Mouse (Mus musculus) bone marrow macrophage, adult 2 months (primary cell): ENCODE data around the gene Magi2. TPM values are rescaled to one million over a fixed set of nuclear protein-coding genes. Genes with fewer than 3 reads are reported as not detected.

Experiments
- H3K27ac ChIP-seq: 2 replicates; pipeline ENCODE4 v1.5.1; 2012; ENCODE audit warnings: low read depth, low read length; ENCODE audit not compliant: insufficient read depth
- H3K4me1 ChIP-seq: 2 replicates; pipeline ENCODE4 v1.6.1; 2012; ENCODE audit warnings: low read length; ENCODE audit not compliant: control insufficient read depth, insufficient read depth
- H3K4me3 ChIP-seq: 2 replicates; pipeline ENCODE4 v1.5.1; 2012; ENCODE audit warnings: mild to moderate bottlenecking, low read length, moderate library complexity; ENCODE audit not compliant: insufficient read depth
- CTCF ChIP-seq: IDR thresholded peaks from 2 replicates; pipeline ENCODE4 v1.5.1; 2012; ENCODE audit warnings: low read depth, mild to moderate bottlenecking, low read length, moderate library complexity
- POLR2A ChIP-seq: IDR thresholded peaks from 2 replicates; pipeline ENCODE4 v1.6.1; 2012; ENCODE audit warnings: mild to moderate bottlenecking, low read depth, low read length, borderline replicate concordance
- polyA plus RNA-seq: library from polyadenylated mRNA; stranded (reverse); fragments of >200 nt; gene quantifications from 2 replicates; pipeline ENCODE4 v1.2.4, GENCODE M21; 2012; ENCODE audit not compliant: missing spikeins, insufficient read depth, insufficient read length

The Magi2 gene
- polyA plus RNA-seq, 1 experiment = 0.46 TPM

DNA sequence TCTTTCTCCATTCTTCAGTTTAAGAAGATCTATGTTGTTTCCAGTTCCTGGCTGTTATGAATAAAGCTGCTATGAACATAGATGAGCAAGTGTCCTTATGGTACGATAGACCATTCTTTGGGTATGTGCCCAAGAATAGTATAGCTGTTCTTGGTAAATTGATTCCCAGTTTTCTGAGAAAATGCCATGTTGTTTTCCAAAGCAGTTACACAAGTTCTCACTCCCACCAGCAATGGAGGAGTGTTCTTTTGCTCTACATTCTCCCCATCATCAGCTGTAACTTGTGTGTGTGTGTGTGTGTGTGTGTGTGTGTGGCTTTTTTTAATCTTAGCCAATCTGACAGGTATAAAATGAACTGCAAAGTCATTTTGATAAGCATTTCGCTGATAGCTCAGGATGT, 595.7 kb downstream of the Magi2 start:
- TF ChIP-seq POLR2A = no peak
- no peak overlapping the region for H3K4me3 ChIP-seq
- no peak overlapping the region for H3K27ac ChIP-seq
- H3K4me1 ChIP-seq = no peaks in the 10 kb centered on the region

GRCm38 (mm10) chr5:19825943-19826342, 599.1 kb downstream of the Magi2 start:
- Histone ChIP-seq H3K4me1 (no peaks in the 10 kb centered on the region), H3K4me3 (no peak overlapping the region), H3K27ac (no peak overlapping the region)
- TF ChIP-seq POLR2A = no peak
- TF ChIP-seq CTCF = no peak

- TF ChIP-seq POLR2A = no peak
- no peak for TF ChIP-seq CTCF
- Histone ChIP-seq H3K4me3 (no peak overlapping the region), H3K27ac (no peak overlapping the region), H3K4me1 (no peaks in the 10 kb centered on the region)
Observed at GRCm38 (mm10) chr5:19829341-19829740, 602.5 kb downstream of the Magi2 start.

DNA sequence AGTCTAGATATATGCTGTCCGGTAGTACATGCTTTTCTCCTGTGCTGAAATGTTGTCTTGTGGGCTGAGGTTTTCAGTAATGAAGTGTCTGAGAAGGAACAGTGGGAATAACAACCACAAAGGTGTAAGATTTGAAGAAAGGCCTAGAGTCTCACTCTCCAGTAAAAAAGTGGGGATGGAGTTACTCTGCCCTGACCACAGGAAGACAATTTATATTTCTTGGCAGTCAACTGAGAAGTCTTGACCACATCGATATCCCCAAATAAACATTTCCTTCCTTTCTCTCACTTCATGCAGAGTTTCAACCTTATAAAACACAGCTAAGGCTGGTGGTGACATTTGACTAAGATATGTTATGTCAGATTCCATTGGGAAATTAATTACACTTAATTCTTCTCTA, 636.0 kb downstream of the Magi2 start:
- TF ChIP-seq CTCF = no peak
- no peak for TF ChIP-seq POLR2A
- H3K27ac ChIP-seq = no peak overlapping the region
- peaks cover 16% of the 10 kb centered on the region for H3K4me1 ChIP-seq
- H3K4me3 ChIP-seq = no peak overlapping the region

DNA sequence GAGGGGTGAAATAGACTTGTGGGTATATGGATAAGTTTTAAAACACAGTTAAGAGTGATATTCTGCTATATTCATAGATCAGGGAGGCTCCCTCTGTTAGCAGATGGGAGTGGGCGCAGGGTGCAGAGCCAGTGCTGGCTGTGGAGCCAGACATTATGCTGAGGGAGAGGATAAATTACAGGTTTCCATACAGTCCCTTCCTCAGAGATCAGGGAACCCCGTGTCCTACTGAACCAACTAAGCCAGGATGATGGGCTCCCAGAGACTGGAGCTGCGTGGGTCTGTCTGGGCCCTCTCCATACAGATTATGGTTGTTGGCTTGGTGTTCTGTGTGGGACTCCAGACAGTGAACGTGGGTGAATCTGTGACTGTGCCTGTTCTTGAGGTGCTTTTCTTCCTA, 643.6 kb downstream of the Magi2 start:
- H3K4me3 ChIP-seq = no peak overlapping the region
- peak overlapping the region; percentile 19; the same call in 1 of the 2 replicates for H3K27ac ChIP-seq
- TF ChIP-seq POLR2A = no peak
- TF ChIP-seq CTCF = no peak
- H3K4me1 ChIP-seq = peaks cover 32% of the 10 kb centered on the region

GRCm38 (mm10) chr5:19891693-19892092, 664.9 kb downstream of the Magi2 start:
- H3K4me3 ChIP-seq = no peak overlapping the region
- TF ChIP-seq CTCF (no peak), POLR2A (no peak)
- H3K4me1 ChIP-seq = peaks cover 35% of the 10 kb centered on the region
- H3K27ac ChIP-seq = peak overlapping the region; percentile 77

DNA sequence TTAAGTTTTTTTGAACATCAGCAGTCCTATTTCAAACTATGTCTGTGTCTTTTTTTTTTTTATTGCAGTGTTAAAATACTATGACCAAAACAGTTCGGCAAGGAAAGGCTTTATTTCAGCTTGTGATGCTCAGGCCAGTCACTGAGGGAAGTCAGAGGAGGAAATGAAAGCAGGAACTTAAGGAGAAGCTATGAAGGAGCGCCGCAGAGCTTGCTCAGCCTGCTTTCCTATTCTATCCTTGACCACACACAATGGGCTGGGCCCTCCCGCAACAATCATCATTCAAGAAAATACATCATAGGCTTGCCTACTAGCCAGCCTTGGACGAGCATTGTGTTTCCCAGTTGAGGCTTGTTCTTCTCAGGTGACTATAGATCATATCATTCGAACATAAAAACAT, 669.1 kb downstream of the Magi2 start:
- peaks cover 23% of the 10 kb centered on the region for H3K4me1 ChIP-seq
- no peak overlapping the region for H3K4me3 ChIP-seq
- peak overlapping the region; percentile 81 for H3K27ac ChIP-seq
- TF ChIP-seq POLR2A (no peak), CTCF (no peak)

DNA sequence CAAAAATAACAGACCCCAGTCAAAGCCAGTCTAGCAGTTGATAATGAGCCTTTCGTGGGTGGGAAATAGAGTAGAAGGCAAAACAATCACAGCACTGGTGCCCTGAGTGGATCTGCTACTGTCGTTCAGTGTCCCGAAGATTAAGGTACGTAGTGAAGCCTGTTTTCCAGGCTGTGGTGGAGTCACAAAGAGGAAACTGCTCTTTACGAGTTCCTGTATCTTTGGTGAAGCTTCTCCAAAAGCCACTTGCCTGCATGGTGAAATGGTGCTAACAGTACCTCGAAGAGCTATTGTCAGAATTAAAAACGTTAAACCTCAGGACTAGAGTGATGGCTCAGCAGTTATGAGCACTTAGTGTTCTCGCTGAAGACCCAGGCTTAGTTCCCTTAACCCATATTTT, 674.8 kb downstream of the Magi2 start:
- H3K27ac ChIP-seq = no peak overlapping the region
- H3K4me1 ChIP-seq = peaks cover 16% of the 10 kb centered on the region
- no peak overlapping the region for H3K4me3 ChIP-seq
- TF ChIP-seq CTCF (no peak), POLR2A (no peak)

DNA sequence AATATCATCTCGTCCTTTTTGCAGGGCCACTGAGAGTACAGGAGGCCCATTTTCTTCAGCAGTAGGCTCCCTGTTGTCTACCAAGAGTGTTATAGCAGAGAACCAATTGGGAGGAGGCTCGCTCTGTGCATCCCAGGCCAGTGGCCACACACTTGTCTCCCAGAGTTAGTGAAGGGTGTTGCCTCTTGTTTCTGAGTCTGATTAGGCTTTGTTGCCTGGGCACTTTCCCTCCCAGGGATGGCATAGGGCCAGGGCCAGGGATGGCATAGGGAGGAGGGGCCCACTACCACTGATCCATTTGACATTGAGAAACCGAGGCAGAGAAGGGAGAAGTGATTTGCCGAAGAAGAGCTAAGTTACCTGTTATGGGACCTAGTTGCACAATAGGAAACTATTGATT, 679.8 kb downstream of the Magi2 start:
- no peak overlapping the region for H3K27ac ChIP-seq
- H3K4me3 ChIP-seq = no peak overlapping the region
- no peak for TF ChIP-seq POLR2A
- TF ChIP-seq CTCF = no peak
- peaks cover 5% of the 10 kb centered on the region for H3K4me1 ChIP-seq

- H3K4me3 ChIP-seq = no peak overlapping the region
- TF ChIP-seq POLR2A (no peak), CTCF (no peak)
- peaks cover 2% of the 10 kb centered on the region; the same call in 1 of the 2 replicates for H3K4me1 ChIP-seq
- no peak overlapping the region for H3K27ac ChIP-seq
Observed at GRCm38 (mm10) chr5:19907381-19907982, 680.6 kb downstream of the Magi2 start.
